24 mouse cellular contexts compared by ENCODE assay signal in genomic region chr15:36870717-36871116, GRCm38 (mm10).
"Had no signal": no experiment of that assay in that cellular context is flagged by ENCODE, and none has a peak within 500 bp of the region (broad histone marks: within the 10 kb centered on the region; RNA-seq: fewer than 3 reads in every experiment).

No protein-coding gene starts in this region.

- H3K4me3 ChIP-seq: gastrocnemius, adult 2 months; heart, embryonic 10.5 days; heart, embryonic 12.5 days; hindbrain, embryonic 13.5 days; hindbrain, embryonic 15.5 days; intestine, embryonic 15.5 days; kidney, embryonic 15.5 days; limb, embryonic 13.5 days; limb, embryonic 15.5 days; liver, embryonic 12.5 days had no signal

- H3K9ac ChIP-seq: heart, embryonic 12.5 days; hindbrain, embryonic 13.5 days; hindbrain, embryonic 15.5 days; intestine, embryonic 15.5 days; kidney, embryonic 15.5 days; limb, embryonic 13.5 days; limb, embryonic 15.5 days; liver, embryonic 12.5 days had no signal

- H3K36me3 ChIP-seq: heart, embryonic 10.5 days; heart, embryonic 12.5 days; hindbrain, embryonic 13.5 days; hindbrain, embryonic 15.5 days; intestine, embryonic 15.5 days; kidney, embryonic 15.5 days; limb, embryonic 13.5 days; limb, embryonic 15.5 days; liver, embryonic 12.5 days had no signal

- H3K4me2 ChIP-seq: heart, embryonic 12.5 days; hindbrain, embryonic 13.5 days; hindbrain, embryonic 15.5 days; intestine, embryonic 15.5 days; kidney, embryonic 15.5 days; limb, embryonic 13.5 days; limb, embryonic 15.5 days; liver, embryonic 12.5 days had no signal

- DNase-seq: gastrocnemius, adult 2 months; gastrocnemius, postnatal 10 days; gastrocnemius, postnatal 25 days; heart, adult 18-20 months; heart, postnatal 10 days; kidney, adult 2 months; kidney, adult 9 months; kidney, postnatal 14 days; kidney, postnatal 36 days; layer of hippocampus, adult 9-11 months; layer of hippocampus, postnatal 36 days; left cerebral cortex, postnatal 4 days had no signal

- H3K9me3 ChIP-seq: heart, embryonic 10.5 days; heart, embryonic 12.5 days; hindbrain, embryonic 13.5 days; hindbrain, embryonic 15.5 days; intestine, embryonic 15.5 days; kidney, embryonic 15.5 days; limb, embryonic 13.5 days; limb, embryonic 15.5 days; liver, embryonic 12.5 days had no signal

- ATAC-seq: hindbrain, postnatal 0 days; intestine, embryonic 15.5 days; intestine, postnatal 0 days; liver, embryonic 12.5 days had no signal

- H3K27me3 ChIP-seq: heart, embryonic 12.5 days; hindbrain, embryonic 13.5 days; hindbrain, embryonic 15.5 days; intestine, embryonic 15.5 days; kidney, embryonic 15.5 days; limb, embryonic 13.5 days; limb, embryonic 15.5 days; liver, embryonic 12.5 days had no signal

- H3K27ac ChIP-seq: gastrocnemius, adult 2 months; hindbrain, embryonic 13.5 days; hindbrain, embryonic 15.5 days; hindbrain, postnatal 0 days; intestine, embryonic 15.5 days; kidney, embryonic 15.5 days; kidney, postnatal 0 days; limb, embryonic 13.5 days; limb, embryonic 15.5 days; liver, embryonic 12.5 days had no signal
